Mouse (Mus musculus) CD4-positive helper T cell, adult 2 months (primary cell): ENCODE results near the gene Stra6.

ENCODE experiments used
- DNase-seq: peaks from one replicate; pipeline ENCODE4 v3.0.0-alpha.2; 2012; ENCODE audit warnings: low read depth, missing footprints, low spot score

Stra6 gene

GRCm38 (mm10) chr9:58093776-58094175, 30.2 kb downstream of the Stra6 start:
- DNase-seq, result no peak

DNA sequence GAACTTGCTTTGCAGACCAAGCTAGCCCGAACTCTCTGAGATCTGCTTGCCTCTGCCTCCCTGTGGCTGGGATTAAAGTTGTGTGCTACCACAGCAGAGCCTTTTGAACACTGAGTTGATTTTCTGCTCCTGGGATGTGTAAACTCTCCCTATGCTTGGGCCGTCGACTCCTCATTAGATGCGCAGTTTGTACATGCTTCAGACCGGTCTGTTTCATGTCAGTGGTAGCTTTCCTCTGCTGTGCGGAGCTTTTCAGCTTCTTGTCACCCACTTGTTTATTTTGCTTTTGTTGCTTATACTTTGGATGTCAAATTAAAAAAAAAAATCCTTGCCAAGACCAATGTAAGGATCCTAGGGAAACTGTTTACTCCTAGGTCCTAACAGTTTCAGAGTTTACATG, 32.4 kb downstream of the Stra6 start:
- DNase-seq, result no peak

DNA sequence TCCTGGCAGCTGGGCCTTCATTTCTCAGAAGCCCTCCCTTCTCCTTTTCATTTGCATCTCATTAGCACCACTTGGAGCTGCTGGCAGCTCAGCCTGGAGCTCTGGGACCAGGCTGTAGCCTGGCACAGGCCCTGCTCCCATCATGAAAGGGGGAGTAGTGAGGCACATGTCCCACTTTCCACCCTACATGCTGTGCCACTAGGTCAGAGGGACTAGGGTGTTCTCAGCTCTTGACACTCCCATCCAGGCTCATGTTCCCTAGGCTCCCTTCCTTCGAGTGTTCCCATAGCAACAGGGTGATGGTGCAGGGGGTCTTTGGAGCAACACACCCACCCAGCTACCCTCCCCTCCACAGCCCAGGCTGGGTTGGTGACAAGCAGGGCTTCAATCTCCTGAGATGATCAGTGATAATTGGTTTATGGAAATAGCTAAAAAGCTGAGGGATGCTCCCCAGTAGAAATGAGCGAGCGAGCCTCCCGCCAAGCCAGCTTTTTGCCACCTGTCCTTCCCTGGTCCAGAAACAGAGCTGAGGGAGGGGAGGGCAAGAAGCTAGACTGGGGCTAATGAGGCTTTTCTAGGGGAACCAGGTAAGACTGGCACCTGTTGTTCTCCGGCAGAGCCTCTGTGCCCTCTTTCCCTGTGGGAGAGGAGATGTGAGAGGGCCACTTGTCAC, 33.2 kb downstream of the Stra6 start:
- no peak for DNase-seq

GRCm38 (mm10) chr9:58099836-58100565, 36.4 kb downstream of the Stra6 start:
- no peak for DNase-seq

DNA sequence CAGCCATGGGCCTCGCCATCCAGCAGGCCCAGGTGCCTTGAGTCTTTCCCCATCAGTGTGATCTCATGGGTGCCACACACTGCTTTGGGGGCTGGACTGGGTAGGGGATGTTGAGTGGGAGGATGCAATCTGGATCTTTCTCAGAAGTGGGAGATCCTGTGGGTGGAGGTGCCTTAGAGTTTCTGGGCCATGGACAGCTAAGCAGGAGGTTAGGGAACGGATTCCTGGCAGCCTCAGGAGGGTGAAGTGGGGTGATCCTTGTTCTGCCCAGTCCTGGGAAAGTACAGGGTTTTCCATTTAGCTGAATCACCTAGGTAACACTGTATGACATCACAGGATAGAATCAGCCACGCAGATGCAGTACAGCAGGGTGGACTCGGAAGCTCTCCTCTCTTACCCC, 38.4 kb downstream of the Stra6 start:
- no peak for DNase-seq

GRCm38 (mm10) chr9:58103647-58104046, 40.1 kb downstream of the Stra6 start:
- no peak for DNase-seq

DNA sequence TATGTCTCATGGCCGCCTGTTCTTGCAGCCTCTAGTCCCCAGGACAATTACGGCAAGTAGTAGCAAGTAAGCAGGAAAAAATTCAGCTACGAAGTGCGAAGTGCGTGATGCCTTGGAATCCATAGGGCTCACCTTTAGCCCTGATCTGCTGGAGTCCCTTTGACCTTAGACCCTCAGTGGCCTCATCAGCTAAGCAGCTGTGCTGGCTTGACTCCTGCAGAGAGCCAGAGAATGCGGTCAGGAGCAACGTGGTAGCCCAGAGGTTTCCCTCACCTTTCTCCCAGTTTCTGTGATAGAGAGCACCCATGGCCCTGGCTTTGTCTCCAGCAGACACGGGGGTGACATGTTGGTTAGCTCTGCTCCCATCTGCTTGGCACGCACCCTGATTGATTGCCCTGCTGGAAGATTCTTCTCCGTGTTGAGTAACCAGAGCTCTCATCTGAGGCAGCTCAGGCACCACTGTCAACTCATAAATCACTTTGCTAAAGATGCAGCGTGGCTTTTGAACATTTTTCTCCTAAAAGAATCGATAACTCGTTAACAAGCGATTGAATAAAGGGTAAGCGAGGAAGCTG, 42.1 kb downstream of the Stra6 start:
- DNase-seq, result no peak

- no peak for DNase-seq
Observed at GRCm38 (mm10) chr9:58107494-58107893, 43.9 kb downstream of the Stra6 start.

- DNase-seq, result no peak
Observed at GRCm38 (mm10) chr9:58110787-58111186, 47.2 kb downstream of the Stra6 start.

- peak; percentile 51 for DNase-seq
Observed at GRCm38 (mm10) chr9:58111431-58111830, 47.8 kb downstream of the Stra6 start.

GRCm38 (mm10) chr9:58112321-58112751, 48.7 kb downstream of the Stra6 start:
- DNase-seq, result peak; percentile 89

DNA sequence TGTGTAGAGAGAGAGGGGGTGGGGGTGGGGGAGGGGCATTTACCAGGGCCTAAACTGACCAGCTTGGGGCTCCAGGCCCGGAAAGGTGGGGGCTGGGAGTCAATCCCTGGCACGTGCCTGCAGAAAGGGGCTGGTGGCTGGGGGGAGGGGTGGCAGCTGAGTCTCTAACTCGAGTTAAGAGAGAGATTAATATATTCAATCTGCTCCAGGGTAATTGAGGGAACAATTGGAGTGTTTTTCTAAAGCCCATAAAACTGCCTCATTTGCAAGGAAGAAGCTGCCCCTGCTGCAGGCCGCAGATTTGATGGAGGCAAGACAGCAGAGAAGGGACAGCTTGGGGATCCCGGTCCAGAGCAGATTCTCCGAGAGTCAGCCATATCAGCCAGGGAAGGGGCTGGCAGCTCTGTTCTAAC, 49.3 kb downstream of the Stra6 start:
- no peak for DNase-seq

DNA sequence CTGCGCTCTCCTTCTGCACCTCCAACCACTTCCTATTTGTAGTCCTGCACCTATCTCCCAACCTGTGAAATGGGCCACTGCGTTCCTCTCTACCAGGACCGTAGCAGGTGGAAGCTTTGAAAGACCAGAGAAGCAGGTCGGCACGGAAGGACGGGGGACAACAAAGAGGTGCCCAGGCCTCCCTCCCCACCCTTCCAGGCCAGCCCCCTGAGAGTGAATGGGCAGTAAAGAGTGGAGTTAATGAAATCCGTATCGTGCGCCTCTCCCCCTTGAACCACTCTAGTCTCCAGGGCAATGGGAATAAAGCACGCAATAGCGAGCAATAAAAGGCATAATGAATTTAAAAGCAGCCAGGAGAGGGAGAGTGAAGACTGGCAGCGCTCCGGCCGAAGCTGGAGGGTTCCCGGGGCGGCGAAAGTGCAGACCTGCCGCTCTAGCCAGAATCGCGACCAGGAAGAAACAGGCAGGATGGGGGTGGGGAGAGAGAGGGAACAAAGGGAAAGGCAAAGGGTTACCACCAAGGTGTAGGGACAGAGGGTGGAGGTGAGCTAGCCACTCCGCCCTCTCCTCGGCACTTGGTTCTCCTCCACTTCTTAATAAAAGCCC, 49.8 kb downstream of the Stra6 start:
- DNase-seq, result no peak

DNA sequence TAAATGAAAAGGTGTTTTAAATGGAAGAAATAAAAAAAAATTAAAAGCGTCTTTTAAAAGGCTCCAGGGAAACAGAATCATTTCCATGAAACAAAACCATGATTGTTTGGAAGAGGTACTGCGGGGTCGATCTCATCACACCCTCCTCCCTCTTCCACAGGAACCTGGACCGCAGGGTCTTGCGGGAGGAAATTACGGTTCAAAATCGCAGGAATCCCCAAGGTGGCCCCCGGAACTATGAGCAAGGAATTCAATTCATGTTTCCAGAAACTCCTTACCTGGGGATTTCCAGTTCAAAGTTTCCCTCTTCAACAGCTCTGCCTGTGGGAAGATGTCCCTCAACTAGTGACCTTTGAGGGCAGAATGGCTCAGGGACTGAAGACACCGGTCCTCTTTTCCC, 50.4 kb downstream of the Stra6 start:
- no peak for DNase-seq

GRCm38 (mm10) chr9:58115297-58115925, 51.8 kb downstream of the Stra6 start:
- no peak for DNase-seq

- DNase-seq, result no peak
Observed at GRCm38 (mm10) chr9:58116024-58116651, 52.5 kb downstream of the Stra6 start.

DNA sequence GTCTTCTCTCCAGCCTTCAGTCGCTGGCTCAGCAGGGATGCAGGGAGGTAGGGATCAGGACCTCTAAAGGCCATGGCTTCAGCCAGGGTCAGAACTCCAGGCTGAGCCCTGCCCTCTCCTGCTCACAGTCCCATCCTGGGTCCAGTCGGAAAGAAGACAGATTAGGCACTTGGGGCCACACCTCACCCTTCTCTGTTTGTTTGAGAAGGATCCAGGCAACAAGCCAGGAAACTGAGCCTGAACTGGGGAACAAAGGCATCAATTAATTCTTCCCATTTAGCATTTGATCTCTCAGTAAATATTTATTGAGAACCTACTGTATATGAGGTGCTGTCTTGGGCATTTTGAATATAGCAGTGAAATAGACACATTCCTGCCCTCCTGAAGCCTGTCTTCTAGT, 55.1 kb downstream of the Stra6 start, which contains the start of gene Ccdc33:
Ccdc33 (minus strand) TSS at position 153 of the 400 bp plus-strand sequence.
- no peak for DNase-seq

DNA sequence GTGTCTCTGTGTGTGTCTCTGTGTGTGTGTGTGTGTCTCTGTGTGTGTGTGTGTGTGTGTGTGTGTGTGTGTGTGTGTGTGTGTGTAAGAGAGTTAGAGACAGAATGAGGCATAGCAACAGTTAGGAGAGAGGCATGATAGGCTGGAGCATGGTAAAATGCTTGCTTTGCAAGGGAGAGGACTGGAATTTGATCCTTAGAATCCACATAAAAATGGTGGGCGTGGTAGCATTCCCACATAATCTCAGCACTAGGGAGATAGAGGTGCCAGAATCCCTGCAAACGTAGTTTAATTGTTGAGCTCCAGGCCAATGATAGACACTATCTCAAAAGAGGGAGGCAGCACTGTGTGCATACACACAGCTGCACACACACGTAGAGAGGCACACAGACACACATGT, 61.5 kb downstream of the Stra6 start:
- no peak for DNase-seq

DNA sequence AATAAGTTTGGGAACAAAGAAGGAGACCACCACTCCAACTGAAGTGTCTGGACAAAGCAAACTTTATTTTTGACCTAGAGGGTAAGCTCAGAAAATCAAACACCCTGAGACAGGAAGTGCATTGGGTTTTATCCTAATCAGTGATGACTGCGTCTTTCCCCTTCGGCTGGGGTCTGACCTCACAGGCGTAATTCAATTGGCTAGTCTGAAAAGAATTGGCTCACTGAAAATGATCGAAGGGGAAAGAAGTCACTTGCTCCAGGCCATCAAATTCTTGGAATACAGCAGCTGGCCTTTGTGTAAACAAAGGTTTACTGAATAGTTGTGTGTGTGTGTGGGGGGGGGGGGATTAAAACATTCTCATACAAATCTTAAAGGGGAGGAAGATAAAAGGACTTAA, 62.2 kb downstream of the Stra6 start:
- DNase-seq, result no peak

DNA sequence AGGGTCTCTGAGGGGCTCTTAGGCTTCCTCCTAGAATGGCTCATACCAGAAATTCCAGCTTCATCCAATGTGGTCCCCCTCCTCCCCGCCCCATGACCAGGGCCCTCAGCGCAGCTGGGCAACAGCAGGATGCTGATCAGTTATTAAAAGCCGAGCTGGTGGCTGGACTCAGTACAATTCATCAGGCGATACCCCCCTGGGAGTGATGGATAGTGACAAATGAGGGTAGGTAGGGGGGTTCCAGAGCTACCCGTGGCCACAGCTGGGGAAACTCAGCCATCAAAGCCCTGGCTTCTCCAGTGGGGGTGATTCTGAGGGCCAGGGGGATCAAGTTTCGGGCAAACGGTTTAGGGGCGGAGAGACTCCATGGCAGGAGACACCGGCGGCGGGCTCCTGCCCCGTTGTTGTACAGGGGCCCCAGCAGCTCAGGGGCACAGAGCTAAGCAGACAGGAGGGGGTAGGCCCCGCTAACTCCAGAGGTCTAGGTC, 65.4 kb downstream of the Stra6 start:
- no peak for DNase-seq

- DNase-seq, result no peak
Observed at GRCm38 (mm10) chr9:58129508-58129907, 65.9 kb downstream of the Stra6 start.
